Mouse (Mus musculus): ENCODE results near the gene Abhd15.

DNA sequence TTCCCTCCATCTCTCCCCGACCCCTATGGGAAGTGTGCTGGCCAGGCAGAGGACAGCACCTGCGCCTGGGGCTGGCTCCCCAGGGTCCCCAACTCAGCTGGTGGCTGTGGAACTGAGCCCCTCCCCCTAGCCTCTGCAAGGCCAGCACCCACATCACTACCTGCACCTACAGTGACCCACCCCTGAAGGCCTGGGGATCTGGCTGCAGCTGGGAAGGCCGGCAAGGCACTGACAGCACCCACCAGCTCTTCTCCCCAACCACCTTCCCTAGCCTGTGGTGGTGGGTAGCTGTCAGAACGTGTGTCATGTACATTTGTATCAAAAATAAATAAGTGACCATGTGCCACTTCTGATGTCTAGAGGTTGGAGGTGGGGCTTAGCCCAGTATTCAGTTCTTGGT, 7.5 kb upstream of the Abhd15 start:
- TF ChIP-seq CTCF (IDR thresholded peaks at IDR 0.05) = no peak
- TF ChIP-seq POLR2A (IDR thresholded peaks at IDR 0.05; ENCODE audit: insufficient read depth, low read depth, low read length) = no peak

Data from heart, adult 2 months (tissue).